Mouse (Mus musculus) cerebral cortex, adult 2 months (tissue): ENCODE data around the gene Hmcn2.

Experiments
- WGBS: fragments of 180-500 bp; shearing (Covaris S2); methylation state at CpG from one replicate; pipeline ENCODE4 v1.1.7; 2018; 5-methylcytosine and 5-hydroxymethylcytosine counted together

Gene Hmcn2

GRCm38 (mm10) chr2:31382952-31383351 is 68.7 kb downstream of the Hmcn2 start:
- WGBS: 21% methylated on average over 4 of the region's 4 CpGs

GRCm38 (mm10) chr2:31416968-31417367 is 102.8 kb downstream of the Hmcn2 start:
- WGBS: 71% methylated on average over 8 of the region's 10 CpGs

GRCm38 (mm10) chr2:31418021-31418420 is 103.8 kb downstream of the Hmcn2 start:
- 88% methylated on average over 5 of the region's 5 CpGs for WGBS

DNA sequence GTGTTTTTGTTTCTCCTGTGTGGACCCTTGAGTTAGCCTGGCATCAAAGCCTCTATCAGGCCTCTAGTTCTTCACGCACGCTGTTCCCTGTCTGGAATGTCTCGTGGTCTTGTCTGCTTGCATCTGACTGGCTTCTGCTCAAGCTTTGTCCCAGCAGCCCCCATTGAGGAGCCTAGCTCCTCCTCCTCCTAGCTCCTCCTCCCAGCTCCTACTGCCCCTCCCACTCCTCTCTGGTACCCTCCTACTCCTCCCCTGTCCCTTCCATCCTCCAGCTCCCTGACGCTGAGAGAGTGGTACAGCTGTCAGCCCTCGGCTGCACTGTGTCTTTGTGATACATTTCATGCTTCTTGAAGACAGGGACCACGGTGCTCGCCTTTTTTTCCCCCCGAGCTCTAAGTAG is 104.4 kb downstream of the Hmcn2 start:
- WGBS: 54% methylated on average over 8 of the region's 8 CpGs

GRCm38 (mm10) chr2:31420914-31421313 is 106.7 kb downstream of the Hmcn2 start:
- WGBS: 78% methylated on average over 6 of the region's 6 CpGs

DNA sequence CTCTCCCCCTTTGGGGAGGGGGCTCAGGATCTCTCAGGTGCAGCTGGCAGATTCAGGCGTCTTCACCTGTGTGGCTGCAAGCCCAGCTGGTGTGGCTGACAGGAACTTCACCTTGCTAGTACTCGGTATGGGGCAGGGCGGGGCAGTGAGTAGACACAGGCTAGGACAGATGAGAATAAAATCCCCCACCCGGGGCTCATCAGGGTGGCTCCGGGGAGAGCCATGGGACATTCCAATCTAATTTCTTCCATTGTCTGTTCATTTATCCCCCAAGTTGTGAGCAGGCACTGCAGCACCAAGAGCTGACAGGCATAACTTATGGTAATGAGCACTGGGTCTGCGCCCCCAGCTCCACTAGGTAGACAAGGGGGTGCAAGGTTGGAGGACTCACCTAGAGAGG is 108.4 kb downstream of the Hmcn2 start:
- 83% methylated on average over 6 of the region's 6 CpGs for WGBS

GRCm38 (mm10) chr2:31431477-31431876 is 117.3 kb downstream of the Hmcn2 start:
- WGBS: 49% methylated on average over 5 of the region's 5 CpGs

DNA sequence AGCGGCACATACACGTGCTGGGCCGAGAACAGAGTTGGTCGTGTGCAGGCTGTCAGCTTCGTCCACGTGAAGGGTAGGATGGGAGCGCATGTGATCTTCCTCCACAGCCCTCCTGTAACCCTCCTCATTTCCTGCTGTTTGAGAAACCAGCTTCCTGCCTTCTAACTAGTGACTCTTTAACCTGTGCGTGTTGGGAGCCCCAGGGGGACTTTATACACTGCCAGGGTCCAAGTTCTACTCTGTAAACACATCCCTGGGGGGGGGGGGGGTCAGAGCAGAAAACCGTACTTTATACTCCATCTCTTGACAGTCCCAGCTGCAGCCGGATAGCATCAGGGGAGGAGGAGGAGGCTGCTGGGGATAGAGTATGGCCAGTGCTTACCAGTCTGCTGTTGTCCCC is 120.5 kb downstream of the Hmcn2 start:
- 79% methylated on average over 10 of the region's 10 CpGs for WGBS

- WGBS: 69% methylated on average over 6 of the region's 6 CpGs
Measured at GRCm38 (mm10) chr2:31435567-31435966, 121.4 kb downstream of the Hmcn2 start.

GRCm38 (mm10) chr2:31437480-31438245 is 123.4 kb downstream of the Hmcn2 start:
- whole genome bisulfite sequencing: 85% methylated on average over 14 of the region's 14 CpGs

GRCm38 (mm10) chr2:31439576-31439975 is 125.4 kb downstream of the Hmcn2 start:
- WGBS: 86% methylated on average over 6 of the region's 6 CpGs

DNA sequence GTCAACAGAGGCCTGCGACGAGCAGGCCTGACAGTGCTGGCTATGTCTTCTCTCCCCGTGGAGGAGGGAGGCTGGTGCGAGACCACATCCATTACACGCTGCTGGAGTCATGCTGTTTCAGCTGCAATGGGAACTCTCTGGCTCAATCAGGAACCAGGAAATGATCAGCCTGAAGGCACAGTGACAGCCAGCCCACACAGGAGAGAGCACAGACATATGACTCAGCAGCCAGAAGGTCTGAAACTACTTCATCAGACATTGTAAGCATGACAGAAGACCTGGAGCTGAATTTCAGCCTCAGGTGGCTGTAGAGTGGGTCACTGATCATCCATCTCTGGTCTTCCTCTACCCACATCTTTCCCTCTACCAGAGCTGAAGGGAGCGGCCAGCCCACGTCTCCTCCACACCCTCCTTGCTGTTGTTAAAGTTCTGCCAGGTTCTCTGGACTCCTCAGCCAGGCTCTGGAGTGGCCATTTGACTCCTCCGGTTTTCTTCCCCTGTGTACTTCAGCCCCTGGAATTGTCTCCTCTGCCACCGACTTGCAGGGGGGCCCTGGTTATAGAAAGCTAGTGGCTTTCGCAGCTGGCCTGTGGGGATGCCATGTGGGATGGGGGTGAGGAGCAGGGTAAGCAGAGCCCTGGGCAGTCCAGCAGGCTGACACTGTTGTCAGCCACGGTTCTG is 128.4 kb downstream of the Hmcn2 start:
- 46% methylated on average over 11 of the region's 11 CpGs for WGBS

DNA sequence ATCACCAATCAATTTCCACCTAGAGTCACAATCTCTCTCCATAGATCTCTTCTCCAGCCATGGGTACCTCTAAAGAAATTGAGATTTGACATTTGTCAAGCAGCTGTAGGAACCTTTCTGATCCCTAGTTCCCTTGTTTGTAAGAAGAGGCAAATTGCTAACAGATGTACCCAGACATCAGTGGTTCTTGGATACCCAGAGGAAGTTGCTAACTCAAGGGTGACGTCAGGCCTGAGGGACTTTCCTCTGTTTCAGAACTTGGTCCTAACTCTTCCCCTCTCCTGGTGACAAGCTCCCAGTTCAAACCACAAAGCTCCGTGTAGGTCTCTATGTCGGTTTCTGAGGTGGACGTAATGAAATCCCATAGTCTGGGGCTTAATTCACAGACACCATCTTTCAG is 131.8 kb downstream of the Hmcn2 start:
- WGBS: 85% methylated on average over 4 of the region's 4 CpGs

DNA sequence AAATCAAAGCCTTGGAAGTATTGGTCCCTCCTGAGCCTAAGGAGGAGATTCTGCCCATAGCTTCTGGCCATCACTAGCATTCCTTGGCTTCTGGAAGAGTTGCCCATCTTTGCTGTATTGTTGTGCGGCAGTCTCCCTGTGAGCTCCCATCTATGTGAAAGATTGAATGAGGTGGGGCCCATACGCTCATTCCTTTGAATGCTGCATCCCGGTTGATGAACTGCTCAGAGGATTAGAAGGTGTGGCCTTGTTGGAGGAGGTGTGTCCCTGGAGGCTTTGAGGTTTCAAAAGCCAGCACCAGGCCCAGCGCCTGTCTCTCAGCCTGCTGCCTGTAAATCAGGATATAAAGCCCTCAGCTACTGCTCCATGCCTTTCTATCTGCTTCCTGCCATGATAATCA is 132.2 kb downstream of the Hmcn2 start:
- WGBS: 83% methylated on average over 4 of the region's 4 CpGs

DNA sequence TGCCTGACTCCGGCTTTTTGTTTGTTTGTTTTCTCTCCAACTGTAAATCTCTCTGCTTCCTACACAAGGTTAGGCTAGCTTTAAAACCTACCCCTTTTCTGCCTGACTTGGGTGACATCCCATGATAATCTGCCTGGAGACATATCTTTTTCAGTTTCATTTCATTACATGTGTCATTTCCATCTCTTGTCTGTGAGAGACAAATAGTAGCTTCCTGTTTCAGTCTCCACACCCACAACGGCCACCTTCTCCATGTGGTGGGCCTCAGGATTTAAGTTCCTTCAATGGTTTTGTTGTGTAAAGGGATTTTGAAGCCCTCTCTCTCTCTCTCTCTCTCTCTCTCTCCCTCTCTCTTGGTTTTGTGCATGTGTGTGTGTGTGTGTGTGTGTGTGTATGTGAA is 133.3 kb downstream of the Hmcn2 start:
- WGBS: 81% methylated on average over 2 of the region's 2 CpGs

GRCm38 (mm10) chr2:31448756-31449440 is 134.7 kb downstream of the Hmcn2 start:
- 61% methylated on average over 3 of the region's 3 CpGs for WGBS

- WGBS: 53% methylated on average over 4 of the region's 4 CpGs
Measured at GRCm38 (mm10) chr2:31449441-31449815, 135.2 kb downstream of the Hmcn2 start.

GRCm38 (mm10) chr2:31449902-31450301 is 135.7 kb downstream of the Hmcn2 start:
- WGBS: 92% methylated on average over 4 of the region's 4 CpGs

DNA sequence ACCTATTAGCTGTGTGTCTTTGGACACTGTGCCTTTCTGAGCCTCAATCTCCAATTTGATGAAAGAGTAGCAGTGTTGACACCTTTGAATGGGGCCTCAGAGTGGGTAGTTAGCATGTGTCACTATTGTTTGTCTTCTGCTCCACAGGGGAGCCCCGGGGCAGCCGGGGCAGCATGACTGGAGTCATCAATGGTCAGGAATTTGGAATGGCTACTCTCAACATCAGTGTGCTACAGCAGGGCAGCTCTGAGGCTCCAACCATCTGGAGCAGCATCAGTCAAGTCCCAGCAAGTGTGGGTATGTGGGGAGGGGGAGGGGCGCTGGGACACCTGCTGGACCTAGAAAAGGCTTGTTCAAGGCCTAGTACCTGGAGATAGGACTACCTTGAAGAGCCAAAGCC is 136.4 kb downstream of the Hmcn2 start:
- WGBS: 51% methylated on average over 3 of the region's 3 CpGs

GRCm38 (mm10) chr2:31451530-31451929 is 137.3 kb downstream of the Hmcn2 start:
- 63% methylated on average over 1 of the region's 1 CpGs for WGBS

DNA sequence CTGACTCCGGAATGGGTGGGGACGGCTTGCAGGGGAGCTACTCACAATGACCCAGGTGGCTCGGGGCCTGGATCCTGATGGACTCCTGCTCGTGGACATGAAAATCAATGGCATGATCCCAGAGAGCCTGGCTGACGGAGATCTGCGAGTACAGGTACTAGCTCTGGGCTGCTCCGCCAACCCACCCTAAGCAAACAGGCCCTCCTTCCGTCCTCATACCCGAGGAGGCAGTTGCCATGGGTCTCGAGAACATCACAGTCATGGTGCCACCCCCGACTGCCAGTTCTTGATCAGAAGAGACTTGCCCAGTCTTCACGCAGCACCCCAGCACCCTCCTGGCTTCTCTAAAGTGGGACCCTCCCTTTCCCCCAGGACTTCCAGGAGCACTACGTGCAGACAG is 138.8 kb downstream of the Hmcn2 start:
- WGBS: 92% methylated on average over 13 of the region's 13 CpGs

GRCm38 (mm10) chr2:31453559-31454177 is 139.5 kb downstream of the Hmcn2 start:
- 66% methylated on average over 11 of the region's 11 CpGs for WGBS
